Mouse (Mus musculus): Measurements from ENCODE around the gene Zcchc24.
"Not testable (repeated sequence)": the region's sequence is repeated elsewhere in the genome, so short reads cannot be mapped to it uniquely, and the experiment has no call there.

The Zcchc24 gene

GRCm38 (mm10) chr14:25768915-25769625 lies at the start of gene Zcchc24:
Zcchc24 (minus strand) TSS chr14:25769039.
- DNase-seq (ENCODE audit: low spot score in 2 of 2) = peak; percentile 79 to 86

- peak; percentile 28 to 68 for DNase-seq (ENCODE audit: low spot score in 2 of 2)
These were observed 47.6 kb upstream of the Zcchc24 start for GRCm38 (mm10) chr14:25816416-25816815.

GRCm38 (mm10) chr14:25814140-25814539 lies 45.3 kb upstream of the Zcchc24 start:
- DNase-seq (ENCODE audit: low spot score in 2 of 2) = no peak

- DNase-seq (ENCODE audit: low spot score in 2 of 2) = not testable (repeated sequence)
These were observed 42.2 kb upstream of the Zcchc24 start for GRCm38 (mm10) chr14:25811026-25811425.

- no peak for DNase-seq (ENCODE audit: low spot score in 2 of 2)
These were observed 37.7 kb upstream of the Zcchc24 start for GRCm38 (mm10) chr14:25806561-25806960.

- no peak for DNase-seq (ENCODE audit: low spot score in 2 of 2)
These were observed 37.0 kb upstream of the Zcchc24 start for GRCm38 (mm10) chr14:25805871-25806270.

GRCm38 (mm10) chr14:25803246-25803809 lies 34.5 kb upstream of the Zcchc24 start:
- DNase-seq (ENCODE audit: low spot score in 2 of 2) = no peak

GRCm38 (mm10) chr14:25802511-25802910 lies 33.7 kb upstream of the Zcchc24 start:
- DNase-seq (ENCODE audit: low spot score in 2 of 2) = no peak

- DNase-seq (ENCODE audit: low spot score in 2 of 2) = peak; percentile 74 to 93
These were observed 31.5 kb upstream of the Zcchc24 start for GRCm38 (mm10) chr14:25800166-25800960.

- DNase-seq (ENCODE audit: low spot score in 2 of 2) = no peak
These were observed 27.8 kb upstream of the Zcchc24 start for GRCm38 (mm10) chr14:25796619-25797018.

GRCm38 (mm10) chr14:25795561-25796174 lies 26.8 kb upstream of the Zcchc24 start:
- no peak for DNase-seq (ENCODE audit: low spot score in 2 of 2)

GRCm38 (mm10) chr14:25795067-25795466 lies 26.2 kb upstream of the Zcchc24 start:
- DNase-seq (ENCODE audit: low spot score in 2 of 2) = no peak

GRCm38 (mm10) chr14:25794331-25794730 lies 25.5 kb upstream of the Zcchc24 start:
- DNase-seq (ENCODE audit: low spot score in 2 of 2) = no peak

- no peak for DNase-seq (ENCODE audit: low spot score in 2 of 2)
These were observed 22.0 kb upstream of the Zcchc24 start for GRCm38 (mm10) chr14:25790768-25791302.

GRCm38 (mm10) chr14:25789946-25790345 lies 21.1 kb upstream of the Zcchc24 start:
- DNase-seq (ENCODE audit: low spot score in 2 of 2) = no peak

GRCm38 (mm10) chr14:25789207-25789606 lies 20.4 kb upstream of the Zcchc24 start:
- DNase-seq (ENCODE audit: low spot score in 2 of 2) = no peak

- DNase-seq (ENCODE audit: low spot score in 2 of 2) = no peak
These were observed 19.4 kb upstream of the Zcchc24 start for GRCm38 (mm10) chr14:25788201-25788600.

- no peak for DNase-seq (ENCODE audit: low spot score in 2 of 2)
These were observed 18.6 kb upstream of the Zcchc24 start for GRCm38 (mm10) chr14:25787387-25787910.

- no peak for DNase-seq (ENCODE audit: low spot score in 2 of 2)
These were observed 18.1 kb upstream of the Zcchc24 start for GRCm38 (mm10) chr14:25786959-25787358.

GRCm38 (mm10) chr14:25785210-25785609 lies 16.4 kb upstream of the Zcchc24 start:
- DNase-seq (ENCODE audit: low spot score in 2 of 2) = no peak

GRCm38 (mm10) chr14:25783220-25783619 lies 14.4 kb upstream of the Zcchc24 start:
- DNase-seq (ENCODE audit: low spot score in 2 of 2) = no peak

GRCm38 (mm10) chr14:25780601-25781000 lies 11.8 kb upstream of the Zcchc24 start:
- DNase-seq (ENCODE audit: low spot score in 2 of 2) = no peak

Data from spleen, postnatal 4 days (tissue).